Mouse (Mus musculus) gonadal fat pad, adult 2 months (tissue): ENCODE measurements around the gene Rapgef5. TPM values are rescaled to one million over a fixed set of nuclear protein-coding genes. Genes with fewer than 3 reads are reported as not detected.

Experiments used
- DNase-seq: peaks from one replicate; pipeline ENCODE4 v3.0.0-alpha.2; 2012; ENCODE audit warnings: low read depth
- polyA plus RNA-seq: library from polyadenylated mRNA; depleted of rRNA; stranded (reverse); fragments of >200 nt; gene quantifications from 2 replicates; pipeline ENCODE4 v1.2.3, GENCODE M21; 2012

The Rapgef5 gene
- polyA plus RNA-seq, 1 experiment: 11.5 TPM

GRCm38 (mm10) chr12:117528509-117529145 lies 12.3 kb downstream of the Rapgef5 start:
- no peak for DNase-seq

GRCm38 (mm10) chr12:117531106-117531505 lies 14.8 kb downstream of the Rapgef5 start:
- no peak for DNase-seq

- DNase-seq: no peak
Observed at GRCm38 (mm10) chr12:117533176-117534086, 17.2 kb downstream of the Rapgef5 start.

- DNase-seq: no peak
Observed at GRCm38 (mm10) chr12:117534087-117534751, 17.9 kb downstream of the Rapgef5 start.

- no peak for DNase-seq
Observed at GRCm38 (mm10) chr12:117540352-117540751, 24.1 kb downstream of the Rapgef5 start.

- no peak for DNase-seq
Observed at GRCm38 (mm10) chr12:117545277-117545676, 29.0 kb downstream of the Rapgef5 start.

- DNase-seq: no peak
Observed at GRCm38 (mm10) chr12:117553353-117553752, 37.1 kb downstream of the Rapgef5 start.

GRCm38 (mm10) chr12:117554612-117555063 lies 38.4 kb downstream of the Rapgef5 start:
- DNase-seq: peak; percentile 58

- DNase-seq: no peak
Observed at GRCm38 (mm10) chr12:117560450-117560849, 44.2 kb downstream of the Rapgef5 start.

- no peak for DNase-seq
Observed at GRCm38 (mm10) chr12:117561411-117562059, 45.3 kb downstream of the Rapgef5 start.

- DNase-seq: no peak
Observed at GRCm38 (mm10) chr12:117562085-117562484, 45.8 kb downstream of the Rapgef5 start.

- no peak for DNase-seq
Observed at GRCm38 (mm10) chr12:117563859-117564258, 47.6 kb downstream of the Rapgef5 start.

- no peak for DNase-seq
Observed at GRCm38 (mm10) chr12:117566298-117566697, 50.0 kb downstream of the Rapgef5 start.

- DNase-seq: no peak
Observed at GRCm38 (mm10) chr12:117569671-117570070, 53.4 kb downstream of the Rapgef5 start.

GRCm38 (mm10) chr12:117584256-117584655 lies 68.0 kb downstream of the Rapgef5 start:
- no peak for DNase-seq

- no peak for DNase-seq
Observed at GRCm38 (mm10) chr12:117585390-117585789, 69.1 kb downstream of the Rapgef5 start.

GRCm38 (mm10) chr12:117586124-117586523 lies 69.8 kb downstream of the Rapgef5 start:
- peak; percentile 20 for DNase-seq

- DNase-seq: no peak
Observed at GRCm38 (mm10) chr12:117589186-117589585, 72.9 kb downstream of the Rapgef5 start.

- DNase-seq: no peak
Observed at GRCm38 (mm10) chr12:117592019-117592418, 75.7 kb downstream of the Rapgef5 start.

GRCm38 (mm10) chr12:117592583-117592982 lies 76.3 kb downstream of the Rapgef5 start:
- DNase-seq: no peak

GRCm38 (mm10) chr12:117595179-117595578 lies 78.9 kb downstream of the Rapgef5 start:
- no peak for DNase-seq

GRCm38 (mm10) chr12:117598190-117598589 lies 81.9 kb downstream of the Rapgef5 start:
- DNase-seq: no peak
